Mouse (Mus musculus): ENCODE data around the gene Tpbgl. TPM values are rescaled to one million over a fixed set of nuclear protein-coding genes. Genes with fewer than 3 reads are reported as not detected.

The Tpbgl gene
- 1 to 10 TPM; 2.3 to 2.8 TPM for polyA plus RNA-seq (2017; shearing (Covaris generic))

DNA sequence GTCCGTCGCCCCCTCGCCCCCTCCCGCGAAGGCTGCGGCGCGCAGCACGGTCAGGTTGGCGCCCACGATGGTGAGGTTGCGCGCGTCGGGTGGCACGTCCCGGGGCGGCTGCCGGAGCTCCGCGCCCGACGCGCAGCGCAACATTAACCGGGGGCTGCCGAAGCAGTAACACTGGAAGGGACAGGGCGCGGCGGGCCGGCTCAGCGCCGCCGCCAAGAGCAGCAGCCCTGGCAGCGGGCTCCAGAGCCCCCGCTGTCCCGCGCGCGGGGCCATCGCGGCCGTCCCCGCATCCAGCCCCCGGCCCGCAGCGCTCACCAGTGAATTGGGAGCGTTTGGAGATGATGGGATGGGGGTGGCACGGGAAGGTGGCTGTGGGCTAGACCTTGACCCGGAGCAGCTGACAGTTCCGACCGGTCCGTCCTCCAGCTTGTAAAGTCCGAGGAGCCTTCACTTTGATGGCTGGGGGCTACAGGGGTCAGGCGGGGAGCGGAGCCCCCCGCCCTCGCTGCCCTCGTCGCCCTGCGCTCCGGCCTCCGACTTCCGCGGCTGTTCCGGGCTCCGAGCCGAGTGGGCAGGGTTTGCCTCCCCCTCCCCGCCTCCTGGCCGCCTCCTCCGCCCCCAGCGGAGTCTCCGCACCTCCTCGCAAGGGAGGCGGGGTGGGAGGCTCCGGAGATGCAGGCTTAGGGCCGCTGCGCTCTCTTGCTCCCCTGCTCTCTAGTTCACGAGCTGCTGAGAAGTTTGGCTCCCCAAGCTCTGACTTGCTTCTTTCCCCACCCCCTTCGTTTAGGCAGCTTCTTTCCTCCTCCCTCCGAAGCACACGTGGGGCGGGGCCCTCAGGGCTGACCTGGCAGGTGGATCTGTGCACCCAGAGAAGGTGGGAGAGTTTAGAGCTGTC, at the start of gene Tpbgl:
Tpbgl (minus strand) TSS at position 728 of the 895 bp plus-strand sequence.

Other genes with a start within 250 kb of the Tpbgl start
- gene Gdpd5, start 245.7 kb downstream of the Tpbgl start, polyA plus RNA-seq (2017; shearing (Covaris generic)): 10 to 100 TPM; 16.1 to 26.4 TPM
- 1 to 10 TPM; 4.2 to 4.3 TPM for gene Klhl35, start 161.1 kb downstream of the Tpbgl start, polyA plus RNA-seq (2017; shearing (Covaris generic))
- 1,000 to 10,000 TPM; 1,139 to 1,228 TPM for gene Rps3, start 143.4 kb downstream of the Tpbgl start, polyA plus RNA-seq (2017; shearing (Covaris generic))
- gene Arrb1, start 91.6 kb downstream of the Tpbgl start, polyA plus RNA-seq (2017; shearing (Covaris generic)): 10 to 100 TPM; 12.5 to 15.5 TPM
- not detected for gene Slco2b1, start 84.2 kb upstream of the Tpbgl start, polyA plus RNA-seq (2017; shearing (Covaris generic))
- not detected for gene Olfr520, start 103.2 kb upstream of the Tpbgl start, polyA plus RNA-seq (2017; shearing (Covaris generic))
- gene Olfr521, start 136.4 kb upstream of the Tpbgl start, polyA plus RNA-seq (2017; shearing (Covaris generic)): not detected
- gene Neu3, start 201.3 kb upstream of the Tpbgl start, polyA plus RNA-seq (2017; shearing (Covaris generic)): 10 to 100 TPM; 27.4 to 28.0 TPM
- under 1 TPM in 1 of 2 experiments, not detected in 1; 0.30 TPM for gene Xrra1, start 232.0 kb upstream of the Tpbgl start, polyA plus RNA-seq (2017; shearing (Covaris generic))
- 100 to 1,000 TPM; 417 to 439 TPM for gene Spcs2, start 236.4 kb upstream of the Tpbgl start, polyA plus RNA-seq (2017; shearing (Covaris generic))

Measured in inflammation-experienced regulatory T-cells (primary cell).